Mouse (Mus musculus) testis, adult 2 months (tissue): ENCODE data around the gene Cd164. TPM values are rescaled to one million over a fixed set of nuclear protein-coding genes. Genes with fewer than 3 reads are reported as not detected.

ENCODE experiments used
- H3K27ac ChIP-seq: fragments of 200-500 bp; 2 replicates; pipeline ENCODE4 v1.5.1; 2012; ENCODE audit warnings: low read depth, low read length; ENCODE audit not compliant: control insufficient read depth, insufficient read depth
- H3K27me3 ChIP-seq: fragments of 200-500 bp; 2 replicates; pipeline ENCODE4 v1.6.1; 2012; ENCODE audit warnings: mild to moderate bottlenecking, low read length, moderate library complexity; ENCODE audit not compliant: control insufficient read depth, insufficient read depth
- H3K36me3 ChIP-seq: fragments of 200-500 bp; 2 replicates; pipeline ENCODE4 v1.6.1; 2012; ENCODE audit warnings: mild to moderate bottlenecking, low read length; ENCODE audit not compliant: control insufficient read depth, insufficient read depth
- H3K4me1 ChIP-seq: fragments of 200-500 bp; 2 replicates; pipeline ENCODE4 v1.6.1; 2012; ENCODE audit warnings: low read length; ENCODE audit not compliant: control insufficient read depth, insufficient read depth
- H3K4me3 ChIP-seq: fragments of 200-500 bp; 2 replicates; pipeline ENCODE4 v1.5.1; 2012; ENCODE audit warnings: low read depth, mild to moderate bottlenecking, low read length, moderate library complexity, mixed read lengths; ENCODE audit not compliant: control insufficient read depth
- CTCF ChIP-seq: fragments of 200-500 bp; IDR thresholded peaks from 2 replicates; pipeline ENCODE4 v1.5.1; 2012; ENCODE audit warnings: low read depth, mild to moderate bottlenecking, inconsistent platforms, low read length, moderate library complexity; ENCODE audit not compliant: control insufficient read depth, insufficient read depth, insufficient replicate concordance
- POLR2A ChIP-seq: fragments of 200-500 bp; IDR thresholded peaks from 2 replicates; pipeline ENCODE4 v1.6.1; 2012; ENCODE audit warnings: low read depth, mild to moderate bottlenecking, inconsistent platforms, low read length, moderate library complexity; ENCODE audit not compliant: control insufficient read depth
- polyA plus RNA-seq: library from polyadenylated mRNA; depleted of rRNA; stranded (reverse); fragments of >200 nt; gene quantifications from 2 replicates; pipeline ENCODE4 v1.2.3, GENCODE M21; 2012; rRNA removed

Gene Cd164
- 216 and 279 TPM in 2 replicates for polyA plus RNA-seq

DNA sequence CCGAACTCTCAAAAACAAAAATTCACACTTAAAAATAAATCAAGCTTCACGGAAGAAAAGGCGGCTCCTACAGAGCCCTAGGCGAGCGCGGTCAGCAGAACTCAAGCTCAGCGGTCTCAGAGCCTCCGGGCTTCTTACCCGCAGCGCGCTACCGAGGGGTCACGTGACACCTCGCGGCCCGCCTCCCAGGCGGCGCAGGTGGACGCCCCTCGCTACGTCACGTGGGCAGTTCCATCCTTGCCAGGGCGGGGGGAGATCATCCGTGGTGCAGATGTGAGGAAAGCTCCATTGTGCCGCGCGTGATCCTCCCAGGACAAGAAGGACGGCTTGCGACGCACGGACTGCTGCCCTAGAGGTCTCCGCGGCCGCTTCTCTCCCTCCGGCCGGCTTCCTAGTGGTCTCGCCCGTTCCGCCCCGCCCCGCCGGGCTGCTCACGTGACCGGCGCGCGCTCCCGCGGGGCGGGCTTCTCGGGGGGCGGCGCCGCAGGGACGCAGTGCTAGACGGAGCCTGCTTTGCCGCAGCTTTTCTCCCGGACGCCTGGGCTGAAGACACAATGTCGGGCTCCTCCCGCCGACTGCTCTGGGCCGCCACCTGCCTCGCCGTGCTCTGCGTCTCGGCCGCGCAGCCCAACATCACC is at the start of gene Cd164:
TSS of gene Cd164 (plus strand) at position 434 of the 638 bp plus-strand sequence.
- TF ChIP-seq CTCF (no peak), POLR2A (peak; percentile 75)
- Histone ChIP-seq H3K27ac (peak within 1 kb of the TSS; percentile 96), H3K4me3 (peak within 1 kb of the TSS; percentile 96), H3K36me3 (no peaks in the 10 kb centered on the region; the same call in 1 of the 2 replicates), H3K27me3 (no peaks in the 10 kb centered on the region), H3K4me1 (peaks cover 2% of the 10 kb centered on the region; the same call in 1 of the 2 replicates)

DNA sequence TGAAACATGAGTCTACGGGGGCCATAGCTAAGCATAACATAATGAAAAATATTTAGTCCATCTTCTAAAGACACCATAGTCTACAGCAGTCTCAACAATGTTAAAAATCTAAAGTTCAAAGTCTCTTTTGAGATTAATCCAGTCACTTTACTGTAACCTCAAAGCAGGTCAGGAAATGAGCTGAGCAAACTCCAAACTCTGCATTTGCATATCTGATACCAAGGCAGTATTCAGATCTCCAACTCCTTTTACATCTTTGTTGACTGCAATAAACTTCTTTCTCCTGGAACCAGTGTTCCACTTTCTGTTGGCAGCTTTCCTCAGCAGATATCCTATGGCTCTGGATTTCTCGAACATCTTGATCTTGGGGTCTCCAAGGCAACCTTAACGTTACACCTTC is 48.5 kb upstream of the Cd164 start:
- Histone ChIP-seq H3K27ac (no peak overlapping the region), H3K4me1 (no peaks in the 10 kb centered on the region), H3K36me3 (no peaks in the 10 kb centered on the region), H3K27me3 (no peaks in the 10 kb centered on the region), H3K4me3 (no peak overlapping the region)
- TF ChIP-seq CTCF: no peak
- no peak for TF ChIP-seq POLR2A

DNA sequence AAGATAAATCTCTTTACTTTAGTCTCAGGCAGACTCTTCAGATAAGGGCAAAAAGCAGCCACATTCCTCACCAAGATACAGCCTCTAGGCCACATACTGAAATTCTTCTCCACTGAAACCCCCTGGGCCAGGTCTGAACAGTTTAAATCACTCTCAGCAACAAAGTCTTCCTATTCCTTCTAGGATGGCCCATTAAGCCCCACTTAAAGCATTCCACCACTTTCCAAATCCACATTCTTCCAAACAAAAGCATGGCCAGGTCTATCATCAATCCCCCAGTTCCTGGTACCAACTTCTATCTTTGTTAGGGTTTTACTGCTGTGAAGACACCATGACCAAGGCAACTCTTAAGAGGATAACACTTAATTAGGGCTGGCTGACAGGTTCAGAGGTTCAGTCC is 46.7 kb upstream of the Cd164 start:
- TF ChIP-seq CTCF (no peak), POLR2A (no peak)
- H3K4me1 ChIP-seq: peaks cover 10% of the 10 kb centered on the region
- H3K27ac ChIP-seq: no peak overlapping the region
- no peaks in the 10 kb centered on the region for H3K27me3 ChIP-seq
- no peak overlapping the region for H3K4me3 ChIP-seq
- no peaks in the 10 kb centered on the region for H3K36me3 ChIP-seq

DNA sequence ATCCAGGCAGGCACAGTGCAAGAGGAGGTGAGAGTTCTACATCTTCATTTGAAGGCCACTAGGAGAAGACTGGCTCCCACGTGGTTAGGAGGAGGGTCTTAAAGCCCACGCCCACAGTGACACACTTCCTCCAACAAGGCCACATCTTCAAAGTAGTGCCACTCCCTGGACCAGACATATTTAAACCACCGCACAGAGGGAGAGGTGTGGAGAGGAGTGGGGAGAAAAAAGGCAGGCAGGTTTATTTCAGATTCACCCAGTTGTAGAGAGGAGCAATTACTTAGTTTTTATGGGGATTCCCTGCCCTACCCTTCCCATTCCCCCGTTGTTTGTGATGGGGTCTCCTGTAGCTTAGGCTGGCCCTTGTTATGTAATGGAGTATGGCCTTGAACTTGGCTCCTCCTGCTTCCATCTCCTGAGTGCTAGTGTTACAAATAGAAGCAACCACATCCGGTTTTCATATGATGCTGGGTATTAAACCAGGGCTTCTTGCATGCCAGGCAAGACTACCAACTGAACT is 46.2 kb upstream of the Cd164 start:
- Histone ChIP-seq H3K4me3 (no peak overlapping the region), H3K4me1 (peaks cover 15% of the 10 kb centered on the region), H3K27me3 (no peaks in the 10 kb centered on the region), H3K27ac (no peak overlapping the region), H3K36me3 (no peaks in the 10 kb centered on the region)
- no peak for TF ChIP-seq CTCF

DNA sequence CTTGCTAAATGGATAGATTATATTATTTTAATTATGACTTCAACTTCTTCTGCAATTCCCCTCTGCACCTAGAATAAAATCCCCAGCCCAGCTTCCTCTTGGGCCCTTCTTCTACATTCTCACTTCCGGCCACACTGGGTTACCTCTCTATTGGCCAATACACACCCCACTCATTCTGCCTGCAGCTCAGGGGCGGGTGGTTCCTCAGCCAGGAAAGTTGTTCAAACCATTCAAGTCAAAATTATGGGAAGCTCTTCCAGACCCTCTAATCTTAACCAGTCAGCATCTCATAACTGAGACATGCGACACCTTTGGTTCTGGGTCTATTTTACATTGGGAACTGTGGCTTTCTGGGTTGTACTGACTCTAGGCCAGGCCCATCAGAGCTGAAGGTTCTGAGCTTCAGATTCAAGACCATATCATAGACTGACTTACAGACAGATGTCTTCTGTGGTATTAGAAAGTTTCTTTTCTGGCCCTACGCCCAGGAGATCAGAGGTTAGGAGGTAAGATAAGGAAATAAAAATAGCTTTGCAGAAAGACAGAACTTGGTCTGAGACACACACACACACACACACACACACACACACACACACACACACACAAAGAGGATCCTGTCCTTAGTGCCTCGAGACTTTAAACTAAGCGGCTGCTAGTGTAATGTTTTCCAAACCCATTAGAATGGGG is 45.3 kb upstream of the Cd164 start:
- H3K27me3 ChIP-seq: no peaks in the 10 kb centered on the region
- H3K4me1 ChIP-seq: peaks cover 16% of the 10 kb centered on the region

GRCm38 (mm10) chr10:41474981-41475391 is 44.2 kb upstream of the Cd164 start:
- Histone ChIP-seq H3K4me1 (peaks cover 16% of the 10 kb centered on the region), H3K36me3 (no peaks in the 10 kb centered on the region), H3K27ac (no peak overlapping the region), H3K4me3 (no peak overlapping the region), H3K27me3 (no peaks in the 10 kb centered on the region)
- TF ChIP-seq POLR2A (no peak), CTCF (no peak)

More for the DNA sequence above, 45.3 kb upstream of the Cd164 start:
- TF ChIP-seq POLR2A (no peak), CTCF (no peak)
- no peaks in the 10 kb centered on the region for H3K36me3 ChIP-seq
- no peak overlapping the region for H3K4me3 ChIP-seq
- no peak overlapping the region for H3K27ac ChIP-seq

GRCm38 (mm10) chr10:41476171-41477017 is 42.8 kb upstream of the Cd164 start, which contains the start of gene Mical1:
Gene Mical1 (plus strand): TSS chr10:41476314.
- no peak for TF ChIP-seq CTCF
- no peak for TF ChIP-seq POLR2A
- H3K27ac ChIP-seq: peak within 1 kb of the TSS; percentile 10; the same call in 1 of the 2 replicates
- H3K27me3 ChIP-seq: no peaks in the 10 kb centered on the region
- peaks cover 16% of the 10 kb centered on the region for H3K4me1 ChIP-seq
- peak within 1 kb of the TSS; percentile 50 for H3K4me3 ChIP-seq
- H3K36me3 ChIP-seq: no peaks in the 10 kb centered on the region
